Mouse (Mus musculus) forebrain, postnatal 0 days (tissue): ENCODE measurements around the gene Tdg. TPM values are rescaled to one million over a fixed set of nuclear protein-coding genes. Genes with fewer than 3 reads are reported as not detected.

Experiments used
- ATAC-seq: fragments of 200-750 bp; cut with Nextera tagmentation; 2 replicates; pipeline ENCODE4 v1.8.0; 2017; ENCODE audit warnings: mild to moderate bottlenecking, moderate library complexity
- DNase-seq: peaks from one replicate; pipeline ENCODE4 v3.0.0-alpha.2; 2015
- H3K27ac ChIP-seq: fragments of 300-500 bp; sonication (generic); 2 replicates; pipeline ENCODE4 v1.5.1; 2014; ENCODE audit warnings: low read depth, mild to moderate bottlenecking, antibody characterized with exemption, low read length, moderate library complexity, mixed read lengths
- H3K27me3 ChIP-seq: fragments of 300-500 bp; sonication (generic); 2 replicates; pipeline ENCODE4 v1.6.1; 2014; ENCODE audit warnings: mild to moderate bottlenecking, low read length, mixed read lengths; ENCODE audit not compliant: insufficient read depth
- H3K36me3 ChIP-seq: fragments of 300-500 bp; sonication (generic); 2 replicates; pipeline ENCODE4 v1.6.1; 2014; ENCODE audit warnings: mild to moderate bottlenecking, moderate library complexity; ENCODE audit not compliant: insufficient read depth
- H3K4me1 ChIP-seq: fragments of 300-500 bp; sonication (generic); 2 replicates; pipeline ENCODE4 v1.6.1; 2014; ENCODE audit warnings: antibody characterized with exemption; ENCODE audit not compliant: insufficient read depth
- H3K4me2 ChIP-seq: fragments of 300-500 bp; sonication (generic); 2 replicates; pipeline ENCODE4 v1.6.1; 2014; ENCODE audit warnings: low read depth, mild to moderate bottlenecking, moderate library complexity
- H3K4me3 ChIP-seq: fragments of 300-500 bp; sonication (generic); 2 replicates; pipeline ENCODE4 v1.5.1; 2014; ENCODE audit warnings: low read depth, low read length, mixed read lengths
- H3K9ac ChIP-seq: fragments of 300-500 bp; sonication (generic); 2 replicates; pipeline ENCODE4 v1.6.1; 2014; ENCODE audit warnings: mild to moderate bottlenecking
- H3K9me3 ChIP-seq: fragments of 300-500 bp; sonication (generic); 2 replicates; pipeline ENCODE4 v1.6.1; 2016; ENCODE audit warnings: low read length
- CTCF ChIP-seq: sonication (generic); IDR thresholded peaks from 2 replicates; pipeline ENCODE4 v1.5.1; 2016; ENCODE audit warnings: antibody characterized with exemption, control low read depth, low read depth
- WGBS: fragments of 180-500 bp; shearing (Covaris S2); extraction: QIAGEN DNeasy Blood & Tissue Kit; methylation state at CpG from one replicate; pipeline ENCODE4 v1.1.7; 2014; 5-methylcytosine and 5-hydroxymethylcytosine counted together
- polyA plus RNA-seq: library from polyadenylated mRNA; unstranded; fragments of >200 nt; fragmentation: Nextera tagmentation; extraction: Ambion mirVana; gene quantifications from 2 replicates; pipeline ENCODE4 v1.2.1, GENCODE M21; 2015
- total RNA-seq: library from RNA; depleted of rRNA; stranded (reverse); fragments of >200 nt; gene quantifications from 2 replicates; pipeline ENCODE4 v1.2.3, GENCODE M21; 2014

The Tdg gene
- total and polyA plus RNA-seq, 2 experiments from 2014 or later, result 99.5 to 142 TPM

GRCm38 (mm10) chr10:82685440-82685839 lies 55.8 kb downstream of the Tdg start:
- DNase-seq (no peak), ATAC-seq (no peak)
- H3K27me3 ChIP-seq, result no peaks in the 10 kb centered on the region
- H3K27ac ChIP-seq, result no peak overlapping the region
- H3K4me1 ChIP-seq, result no peaks in the 10 kb centered on the region
- WGBS, result 81% methylated on average over 2 of the region's 2 CpGs
- H3K4me3 ChIP-seq, result no peak overlapping the region
- H3K9me3 ChIP-seq, result no peaks in the 10 kb centered on the region
- no peak overlapping the region for H3K9ac ChIP-seq
- no peak overlapping the region for H3K4me2 ChIP-seq
- H3K36me3 ChIP-seq, result no peaks in the 10 kb centered on the region
- TF ChIP-seq CTCF, result no peak

- H3K4me2 ChIP-seq, result no peak overlapping the region
- H3K4me1 ChIP-seq, result no peaks in the 10 kb centered on the region
- TF ChIP-seq CTCF, result no peak
- H3K4me3 ChIP-seq, result no peak overlapping the region
- ATAC-seq (no peak), DNase-seq (no peak)
- H3K27ac ChIP-seq, result no peak overlapping the region
- H3K9ac ChIP-seq, result no peak overlapping the region
- H3K27me3 ChIP-seq, result no peaks in the 10 kb centered on the region; the same call in 1 of the 2 replicates
- WGBS, result 73% methylated on average over 7 of the region's 7 CpGs
- H3K9me3 ChIP-seq, result no peaks in the 10 kb centered on the region
- H3K36me3 ChIP-seq, result no peaks in the 10 kb centered on the region
Observed at GRCm38 (mm10) chr10:82689681-82690211, 60.1 kb downstream of the Tdg start.

- H3K9ac ChIP-seq, result peak within 1 kb of the TSS; percentile 28; the same call in 1 of the 2 replicates
- no peaks in the 10 kb centered on the region; the same call in 1 of the 2 replicates for H3K27me3 ChIP-seq
- DNase-seq (peak; percentile 18), ATAC-seq (no peak)
- TF ChIP-seq CTCF, result no peak
- H3K4me3 ChIP-seq, result peak within 1 kb of the TSS; percentile 6
- H3K36me3 ChIP-seq, result no peaks in the 10 kb centered on the region
- no peak within 1 kb of the TSS for H3K27ac ChIP-seq
- peak within 1 kb of the TSS; percentile 46 for H3K4me2 ChIP-seq
- 9% methylated on average over 14 of the region's 14 CpGs for WGBS
- no peaks in the 10 kb centered on the region for H3K4me1 ChIP-seq
- no peaks in the 10 kb centered on the region for H3K9me3 ChIP-seq
Observed at GRCm38 (mm10) chr10:82690494-82690893, 60.9 kb downstream of the Tdg start, which contains the start of gene Glt8d2. TSS of gene Glt8d2 (minus strand) at chr10:82690650.

- Histone ChIP-seq H3K9ac (no peak within 1 kb of the TSS), H3K27ac (0 out of 2 replicates have a peak within 1 kb of the TSS, but pooled peaks have one; percentile 29), H3K9me3 (no peaks in the 10 kb centered on the region), H3K36me3 (no peaks in the 10 kb centered on the region), H3K4me3 (no peak within 1 kb of the TSS), H3K27me3 (no peaks in the 10 kb centered on the region; the same call in 1 of the 2 replicates), H3K4me2 (no peak within 1 kb of the TSS), H3K4me1 (peaks cover 11% of the 10 kb centered on the region)
- TF ChIP-seq CTCF, result no peak
- DNase-seq (no peak), ATAC-seq (no peak)
- 85% methylated on average over 5 of the region's 5 CpGs for WGBS
Observed at GRCm38 (mm10) chr10:82695956-82696355, 66.3 kb downstream of the Tdg start, which contains the start of gene Hcfc2. TSS of gene Hcfc2 (plus strand) at chr10:82696160.

GRCm38 (mm10) chr10:82696453-82697079 lies 66.9 kb downstream of the Tdg start:
- no peak for TF ChIP-seq CTCF
- WGBS, result 73% methylated on average over 4 of the region's 4 CpGs
- Histone ChIP-seq H3K4me2 (no peak overlapping the region), H3K36me3 (peaks cover 4% of the 10 kb centered on the region; the same call in 1 of the 2 replicates), H3K4me3 (no peak overlapping the region), H3K27me3 (no peaks in the 10 kb centered on the region), H3K4me1 (peaks cover 11% of the 10 kb centered on the region), H3K9ac (no peak overlapping the region), H3K27ac (0 out of 2 replicates have a peak overlapping the region, but pooled peaks have one; percentile 29), H3K9me3 (no peaks in the 10 kb centered on the region)
- no peak for DNase-seq
- no peak for ATAC-seq

GRCm38 (mm10) chr10:82697305-82697898 lies 67.8 kb downstream of the Tdg start:
- no peak overlapping the region for H3K27ac ChIP-seq
- no peak overlapping the region for H3K4me2 ChIP-seq
- peaks cover 11% of the 10 kb centered on the region for H3K4me1 ChIP-seq
- no peak overlapping the region; the same call in 1 of the 2 replicates for H3K9ac ChIP-seq
- peak; percentile 19; the same call in 1 of the 2 replicates for ATAC-seq
- no peaks in the 10 kb centered on the region for H3K9me3 ChIP-seq
- no peak overlapping the region for H3K4me3 ChIP-seq
- H3K36me3 ChIP-seq, result peaks cover 7% of the 10 kb centered on the region; the same call in 1 of the 2 replicates
- H3K27me3 ChIP-seq, result no peaks in the 10 kb centered on the region
- DNase-seq, result peak; percentile 3
- TF ChIP-seq CTCF, result no peak
- 82% methylated on average over 3 of the region's 3 CpGs for whole genome bisulfite sequencing
